Mouse (Mus musculus) ES-Bruce4 (cell line): ENCODE measurements at regions not wholly inside any gene's neighbourhood (a gene's known extent, or its start where the extent isn't known, plus 50 kb on each side); places are given as distances from the start of the nearest gene placed in this dataset.

Source experiments
- H3K27ac ChIP-seq: 2 replicates; pipeline ENCODE4 v1.5.1; 2012; ENCODE audit warnings: low read length, inconsistent platforms; ENCODE audit not compliant: insufficient read depth
- H3K27me3 ChIP-seq: 2 replicates; pipeline ENCODE4 v1.6.1; 2012; ENCODE audit warnings: mild to moderate bottlenecking, low read length, inconsistent platforms; ENCODE audit not compliant: control insufficient read depth, poor library complexity, insufficient read depth, severe bottlenecking
- H3K36me3 ChIP-seq: 2 replicates; pipeline ENCODE4 v1.6.1; 2012; ENCODE audit warnings: inconsistent platforms, mild to moderate bottlenecking, low read length, moderate library complexity; ENCODE audit not compliant: control insufficient read depth, poor library complexity, insufficient read depth, severe bottlenecking
- H3K4me1 ChIP-seq: one replicate; pipeline ENCODE4 v1.8.1; 2011; ENCODE audit warnings: low read length; ENCODE audit not compliant: control insufficient read depth, insufficient read depth
- H3K4me3 ChIP-seq: 2 replicates; pipeline ENCODE4 v1.5.1; 2011; ENCODE audit warnings: low read depth, mild to moderate bottlenecking, low read length
- H3K9ac ChIP-seq: 2 replicates; pipeline ENCODE4 v1.6.1; 2012; ENCODE audit warnings: low read depth, mild to moderate bottlenecking, inconsistent platforms; ENCODE audit not compliant: poor library complexity, severe bottlenecking
- H3K9me3 ChIP-seq: replicated peaks from 2 replicates; pipeline ENCODE4 v1.6.1; 2012; ENCODE audit warnings: mild to moderate bottlenecking, low read length, inconsistent platforms; ENCODE audit not compliant: control insufficient read depth, poor library complexity, insufficient read depth, severe bottlenecking
- CTCF ChIP-seq: IDR thresholded peaks from one replicate; pipeline ENCODE4 v1.8.1; 2011; ENCODE audit warnings: low read depth, low read length
- EP300 ChIP-seq: IDR thresholded peaks from 2 replicates; pipeline ENCODE4 v1.6.1; 2011; ENCODE audit warnings: low read depth, low read length; ENCODE audit not compliant: insufficient read depth
- POLR2A ChIP-seq: IDR thresholded peaks from one replicate; pipeline ENCODE4 v1.8.1; 2011; ENCODE audit warnings: low read length; ENCODE audit not compliant: insufficient read depth

DNA sequence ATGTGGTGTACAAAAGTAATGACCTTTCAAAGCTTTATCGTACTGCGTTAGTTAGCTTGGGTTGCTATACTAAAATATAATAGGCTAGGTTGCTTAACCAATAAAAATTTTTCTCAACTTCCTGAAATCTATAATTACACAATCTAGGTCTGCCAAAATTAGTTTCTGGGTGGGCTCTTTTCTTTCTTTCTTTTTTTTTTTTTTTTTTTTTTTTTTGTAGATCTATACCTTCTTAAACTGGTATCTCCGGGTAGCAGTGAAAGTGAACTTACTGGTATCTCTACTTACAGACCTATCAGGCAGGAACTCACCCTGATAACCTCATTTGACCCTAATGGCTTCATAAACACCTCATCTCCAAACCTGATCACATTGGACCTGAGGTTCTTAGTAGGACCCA, 193.4 kb upstream of the Cpeb2 start:
- no peaks in the 10 kb centered on the region for H3K27me3 ChIP-seq

DNA sequence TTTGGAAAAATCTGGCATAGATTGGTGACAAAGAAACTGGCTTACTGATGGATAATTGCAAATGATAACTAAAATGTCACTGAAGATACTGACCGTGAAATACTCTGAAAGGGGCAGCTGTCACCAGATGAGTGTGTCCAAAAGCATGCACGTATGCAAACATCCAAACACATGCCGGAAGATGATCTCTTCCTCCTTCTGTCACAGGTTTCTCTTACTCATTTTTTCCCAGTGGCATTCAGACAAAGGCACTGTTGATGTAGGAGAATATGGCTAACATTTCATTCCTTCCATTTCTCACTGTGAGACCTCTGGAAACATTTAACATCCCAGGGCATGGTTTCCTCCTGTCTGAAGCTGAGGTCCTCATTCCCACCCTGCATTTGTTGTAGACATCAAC, 190.4 kb upstream of the Cpeb2 start:
- H3K27me3 ChIP-seq = no peaks in the 10 kb centered on the region
- no peak overlapping the region for H3K9ac ChIP-seq
- no peak overlapping the region for H3K4me3 ChIP-seq
- TF ChIP-seq POLR2A = no peak
- TF ChIP-seq CTCF = no peak
- no peak for TF ChIP-seq EP300
- no peaks in the 10 kb centered on the region for H3K36me3 ChIP-seq
- H3K9me3 ChIP-seq = no peaks in the 10 kb centered on the region
- no peaks in the 10 kb centered on the region for H3K4me1 ChIP-seq
- H3K27ac ChIP-seq = no peak overlapping the region

More for the DNA sequence above, 193.4 kb upstream of the Cpeb2 start:
- Histone ChIP-seq H3K27ac (no peak overlapping the region), H3K36me3 (no peaks in the 10 kb centered on the region), H3K9me3 (no peaks in the 10 kb centered on the region), H3K9ac (no peak overlapping the region), H3K4me3 (no peak overlapping the region), H3K4me1 (no peaks in the 10 kb centered on the region)
- TF ChIP-seq EP300 = no peak
- no peak for TF ChIP-seq CTCF
- no peak for TF ChIP-seq POLR2A

DNA sequence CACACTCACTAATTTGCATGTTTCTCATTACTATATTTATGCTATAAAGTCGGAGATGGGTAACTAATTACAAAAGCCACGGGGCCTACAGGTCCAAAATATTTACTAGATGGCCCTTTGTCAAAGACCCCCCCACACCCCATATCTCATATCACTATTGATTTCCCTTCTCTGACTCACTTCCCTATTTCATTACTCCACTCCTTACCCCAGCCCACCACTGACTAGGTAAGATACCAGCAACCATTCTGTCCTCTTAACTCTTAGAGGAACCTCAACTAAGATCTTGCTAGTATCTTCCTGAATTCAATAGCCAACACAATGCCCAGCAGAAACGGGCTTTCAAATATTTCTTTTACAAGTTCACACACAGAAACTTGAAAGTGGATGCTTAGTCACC, 187.1 kb upstream of the Cpeb2 start:
- no peaks in the 10 kb centered on the region for H3K27me3 ChIP-seq
- no peak overlapping the region for H3K4me3 ChIP-seq
- H3K9ac ChIP-seq = no peak overlapping the region
- no peaks in the 10 kb centered on the region for H3K9me3 ChIP-seq
- H3K36me3 ChIP-seq = no peaks in the 10 kb centered on the region
- no peaks in the 10 kb centered on the region for H3K4me1 ChIP-seq
- no peak overlapping the region for H3K27ac ChIP-seq
- TF ChIP-seq POLR2A (no peak), EP300 (no peak), CTCF (no peak)

DNA sequence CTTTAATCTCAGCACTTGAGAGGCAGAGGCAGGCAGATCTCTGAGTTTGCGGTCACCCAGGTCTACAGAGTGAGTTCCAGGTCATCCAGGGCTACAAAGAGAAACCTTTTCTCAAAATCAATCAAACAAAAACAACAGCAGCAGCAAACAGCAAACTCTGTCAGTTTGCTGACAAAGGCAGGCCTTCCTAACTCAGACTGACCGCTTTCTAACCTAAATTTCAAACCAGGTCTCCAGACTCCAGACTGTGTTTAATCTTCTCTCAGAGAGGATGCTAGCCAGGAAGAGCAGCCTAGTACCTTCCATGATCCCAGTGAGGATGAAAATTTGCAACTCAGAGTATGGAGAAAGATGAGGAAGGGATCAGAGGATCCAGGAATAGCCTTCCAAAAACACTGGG, 185.7 kb upstream of the Cpeb2 start:
- Histone ChIP-seq H3K27ac (no peak overlapping the region), H3K9me3 (no peaks in the 10 kb centered on the region), H3K4me3 (no peak overlapping the region), H3K9ac (no peak overlapping the region), H3K27me3 (no peaks in the 10 kb centered on the region), H3K4me1 (no peaks in the 10 kb centered on the region), H3K36me3 (no peaks in the 10 kb centered on the region)
- no peak for TF ChIP-seq CTCF
- TF ChIP-seq EP300 = no peak
- no peak for TF ChIP-seq POLR2A

DNA sequence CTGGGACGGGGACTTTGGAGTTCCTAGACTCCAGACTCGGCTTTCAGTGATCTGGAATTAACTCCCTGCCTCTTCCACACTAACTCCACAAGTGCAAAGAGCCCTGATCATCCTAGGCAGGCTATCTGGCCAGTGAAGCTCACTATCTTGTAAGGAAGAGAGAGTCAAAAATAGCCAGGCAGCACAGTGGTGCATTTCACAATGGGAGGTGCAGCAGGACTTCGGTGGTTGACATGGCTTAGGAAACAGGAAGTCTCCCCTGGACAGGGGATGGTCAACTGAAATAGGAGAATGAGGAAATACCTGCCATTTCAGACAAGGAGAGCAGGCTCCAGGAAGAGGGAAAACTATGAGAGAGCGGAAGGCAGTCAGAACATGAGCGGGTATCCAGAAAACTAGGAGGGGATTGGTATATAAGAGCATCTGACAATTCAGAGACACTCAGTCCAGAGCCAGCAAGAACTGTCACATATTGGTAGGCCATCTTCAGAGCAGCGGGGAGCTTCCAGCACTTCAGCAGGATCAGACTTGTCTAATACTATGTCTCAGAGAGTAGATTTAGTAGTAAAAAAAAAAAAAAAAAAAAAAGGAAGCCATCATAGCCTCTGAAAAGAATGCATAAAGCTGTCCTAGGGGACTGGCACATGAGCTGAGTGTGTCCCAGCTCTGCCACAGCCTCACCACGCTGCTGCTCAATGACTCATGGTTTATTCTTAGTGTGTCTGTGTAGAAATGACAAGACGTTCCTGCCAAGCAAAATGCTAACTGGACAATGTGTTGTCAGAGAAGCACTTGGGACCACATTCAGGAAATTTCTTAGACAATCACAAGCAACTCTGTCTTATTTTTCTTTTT, 184.5 kb upstream of the Cpeb2 start:
- no peaks in the 10 kb centered on the region for H3K27me3 ChIP-seq
- TF ChIP-seq POLR2A (no peak), CTCF (no peak), EP300 (no peak)
- H3K9me3 ChIP-seq = no peaks in the 10 kb centered on the region
- H3K27ac ChIP-seq = no peak overlapping the region
- H3K9ac ChIP-seq = no peak overlapping the region
- H3K36me3 ChIP-seq = no peaks in the 10 kb centered on the region
- no peaks in the 10 kb centered on the region for H3K4me1 ChIP-seq
- no peak overlapping the region for H3K4me3 ChIP-seq

DNA sequence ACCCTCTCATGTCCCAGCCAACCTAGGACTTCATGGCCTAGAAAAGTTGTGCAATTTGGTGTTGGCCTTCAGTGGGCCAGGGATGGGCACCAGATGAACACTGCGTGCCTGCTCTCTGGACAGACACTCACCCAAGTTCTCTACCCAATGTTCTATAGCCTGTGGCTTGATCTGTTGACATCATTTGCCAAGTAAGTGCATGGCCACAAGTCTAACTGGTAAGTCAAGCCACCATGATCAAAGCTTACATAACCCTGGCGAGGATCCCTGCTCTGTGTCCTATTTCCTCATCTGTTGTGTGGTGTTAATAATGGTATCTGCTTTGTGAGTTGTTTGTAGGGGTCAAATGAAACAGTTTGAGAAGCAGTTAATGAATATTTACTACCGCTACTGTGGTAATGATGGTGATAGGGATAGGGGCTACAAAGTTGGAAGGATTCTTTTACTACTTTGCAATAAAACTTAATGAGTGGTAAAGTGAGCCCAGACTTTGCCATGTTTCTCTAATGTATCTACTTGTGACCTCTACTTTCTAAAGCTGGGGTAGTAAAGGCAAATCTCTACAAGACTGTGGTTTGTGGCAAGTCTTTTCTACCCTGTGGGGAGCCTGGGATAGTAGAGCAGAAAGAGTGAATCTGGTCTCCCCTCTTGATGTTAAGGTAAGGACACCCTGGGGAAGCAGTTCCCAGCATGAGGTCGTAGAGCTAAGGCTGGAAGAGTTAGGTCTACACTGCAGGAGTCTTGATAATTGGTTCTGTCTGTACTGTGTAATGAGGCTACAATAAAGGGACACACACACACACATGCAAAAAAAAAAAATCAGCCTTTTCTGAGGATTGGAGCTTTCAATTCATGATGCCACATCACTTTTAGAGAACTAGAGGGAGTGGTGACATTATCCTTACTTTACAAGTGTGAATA, 183.3 kb upstream of the Cpeb2 start:
- no peaks in the 10 kb centered on the region for H3K4me1 ChIP-seq
- H3K27ac ChIP-seq = no peak overlapping the region
- H3K27me3 ChIP-seq = no peaks in the 10 kb centered on the region
- H3K9me3 ChIP-seq = no peaks in the 10 kb centered on the region
- no peak overlapping the region for H3K9ac ChIP-seq
- no peak overlapping the region for H3K4me3 ChIP-seq
- no peaks in the 10 kb centered on the region for H3K36me3 ChIP-seq
- TF ChIP-seq POLR2A = no peak
- no peak for TF ChIP-seq EP300
- no peak for TF ChIP-seq CTCF
